Mouse (Mus musculus) liver, embryonic 14.5 days (tissue): Measurements from ENCODE around the gene Sdk2. TPM values are rescaled to one million over a fixed set of nuclear protein-coding genes. Genes with fewer than 3 reads are reported as not detected.

Source experiments
- ATAC-seq: fragments of 200-750 bp; cut with Nextera tagmentation; 2 replicates; pipeline ENCODE4 v1.8.0; 2017; ENCODE audit warnings: moderate number of reproducible peaks, mild to moderate bottlenecking, moderate library complexity; ENCODE audit not compliant: insufficient read depth
- DNase-seq, 3 experiments: peaks; one replicate each; pipeline ENCODE4 v3.0.0-alpha.2; 2012 to 2013; ENCODE audit warnings: low read depth in 3 of 3, low spot score in 3 of 3
- H3K27ac ChIP-seq: fragments of 300-500 bp; sonication (generic); 2 replicates; pipeline ENCODE4 v1.5.1; 2014; ENCODE audit warnings: moderate library complexity, mild to moderate bottlenecking, control low read depth, inconsistent platforms
- H3K27me3 ChIP-seq: fragments of 300-500 bp; sonication (generic); 2 replicates; pipeline ENCODE4 v1.6.1; 2014; ENCODE audit warnings: mild to moderate bottlenecking, low read length, moderate library complexity; ENCODE audit not compliant: control insufficient read depth, insufficient read depth
- H3K36me3 ChIP-seq: fragments of 300-500 bp; sonication (generic); replicated peaks from 2 replicates; pipeline ENCODE4 v1.6.1; 2014; ENCODE audit warnings: low read depth; ENCODE audit not compliant: control insufficient read depth, insufficient read depth
- H3K4me1 ChIP-seq, 2 experiments: fragments of 200-500 bp in 1 of 2; fragments of 300-500 bp in 1 of 2; sonication (generic) in 1 of 2; replicated peaks; 2 replicates each; pipeline ENCODE4 v1.6.1; 2012 to 2014; ENCODE audit warnings: antibody characterized with exemption in 1 of 2, inconsistent platforms in 1 of 2, low read length in 1 of 2; ENCODE audit not compliant: control insufficient read depth in 2 of 2, insufficient read depth in 2 of 2
- H3K4me2 ChIP-seq: fragments of 300-500 bp; sonication (generic); 2 replicates; pipeline ENCODE4 v1.6.1; 2014; ENCODE audit warnings: low read depth, mild to moderate bottlenecking, control low read depth, moderate library complexity
- H3K4me3 ChIP-seq, 2 experiments: fragments of 200-500 bp in 1 of 2; fragments of 300-500 bp in 1 of 2; sonication (generic) in 1 of 2; 2 replicates each; pipeline ENCODE4 v1.5.1; 2012 to 2014; ENCODE audit warnings: low read depth in 2 of 2, low read length in 2 of 2, mild to moderate bottlenecking in 2 of 2, control low read depth in 1 of 2, inconsistent platforms in 1 of 2, moderate library complexity in 1 of 2; ENCODE audit not compliant: insufficient read depth in 1 of 2
- H3K9ac ChIP-seq: fragments of 300-500 bp; sonication (generic); replicated peaks from 2 replicates; pipeline ENCODE4 v1.6.1; 2014; ENCODE audit warnings: mild to moderate bottlenecking, control low read depth, moderate library complexity
- H3K9me3 ChIP-seq: fragments of 300-500 bp; sonication (generic); 2 replicates; pipeline ENCODE4 v1.6.1; 2016; ENCODE audit warnings: low read length, mixed read lengths; ENCODE audit not compliant: control insufficient read depth
- CTCF ChIP-seq: IDR thresholded peaks from 2 replicates; pipeline ENCODE4 v1.5.1; 2016; ENCODE audit warnings: antibody characterized with exemption, low read depth, control low read depth
- EP300 ChIP-seq: IDR thresholded peaks from 2 replicates; pipeline ENCODE4 v1.6.1; 2016; ENCODE audit warnings: antibody characterized with exemption, low read depth
- WGBS: fragments of 180-500 bp; shearing (Covaris S2); extraction: QIAGEN DNeasy Blood & Tissue Kit; methylation state at CpG from one replicate; pipeline ENCODE4 v1.1.7; 2014; ENCODE audit not compliant: insufficient replicate concordance; 5-methylcytosine and 5-hydroxymethylcytosine counted together
- polyA plus RNA-seq, 2 experiments: library from polyadenylated mRNA; depleted of rRNA in 1 of 2; stranded (reverse) in 1 of 2; unstranded in 1 of 2; fragments of >200 nt; fragmentation: Nextera tagmentation in 1 of 2; extraction: Ambion mirVana in 1 of 2; gene quantifications; 2 replicates each; pipeline versions ENCODE4 v1.2.1 to v1.2.3; 2012 to 2014

Gene Sdk2
- polyA plus RNA-seq, 2 experiments = 0.09 to 0.13 TPM

DNA sequence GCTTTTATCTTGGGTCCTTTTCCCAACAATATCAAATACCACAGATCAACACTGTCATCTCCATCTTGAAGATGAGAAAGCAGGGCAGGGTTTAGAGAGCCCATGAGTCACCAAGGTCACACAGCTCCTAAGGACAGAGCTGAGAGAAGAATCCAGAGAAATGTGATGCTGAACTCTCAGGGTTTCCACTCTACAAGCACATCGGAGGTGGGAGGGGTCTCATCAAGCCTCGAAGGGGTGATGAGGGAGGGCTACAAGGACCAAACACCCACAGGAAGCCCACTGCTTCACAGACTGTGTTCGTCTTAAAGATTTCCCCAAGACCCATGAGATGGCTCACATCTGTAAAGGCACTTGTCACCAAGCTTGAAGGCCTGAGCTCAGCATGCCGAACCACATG is 320.9 kb downstream of the Sdk2 start:
- TF ChIP-seq EP300 (no peak), CTCF (no peak)
- WGBS = 71% methylated on average over 4 of the region's 4 CpGs
- peaks cover 6% of the 10 kb centered on the region; the same call in 1 of the 2 replicates for H3K36me3 ChIP-seq
- H3K9ac ChIP-seq = no peak overlapping the region
- H3K4me2 ChIP-seq = no peak overlapping the region
- H3K27me3 ChIP-seq = no peaks in the 10 kb centered on the region
- no peaks in the 10 kb centered on the region for H3K9me3 ChIP-seq
- no peak overlapping the region for H3K27ac ChIP-seq
- DNase-seq = no peak
- peaks cover 26 to 40% of the 10 kb centered on the region in 2 experiments for H3K4me1 ChIP-seq
- no peak overlapping the region for H3K4me3 ChIP-seq
- ATAC-seq = no peak

DNA sequence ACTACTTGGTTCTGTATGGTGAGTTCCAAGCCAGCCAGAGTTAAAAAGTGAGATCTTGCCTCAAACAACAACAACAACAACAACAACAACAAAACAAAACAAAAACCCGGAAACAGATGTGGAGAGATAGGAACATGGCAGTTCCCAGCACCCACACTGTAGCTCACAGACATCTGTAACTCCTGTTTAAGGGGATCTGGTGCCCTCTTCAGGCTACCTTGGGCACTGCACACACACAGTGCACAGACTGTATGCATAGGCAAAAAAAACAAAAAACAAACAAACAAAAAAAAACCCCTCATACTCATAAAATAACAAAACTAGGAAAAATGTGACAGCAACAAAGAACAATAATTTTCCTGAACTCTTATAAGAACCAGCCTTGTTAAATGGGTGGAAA is 323.8 kb downstream of the Sdk2 start:
- peaks cover 13 to 26% of the 10 kb centered on the region in 2 experiments for H3K4me1 ChIP-seq
- ATAC-seq (no peak), DNase-seq (no peak)
- TF ChIP-seq CTCF = peak; percentile 45
- TF ChIP-seq EP300 = no peak
- H3K4me2 ChIP-seq = no peak overlapping the region
- H3K4me3 ChIP-seq = no peak overlapping the region
- no peak overlapping the region for H3K27ac ChIP-seq
- peaks cover 6% of the 10 kb centered on the region; the same call in 1 of the 2 replicates for H3K36me3 ChIP-seq
- WGBS = 75% methylated on average over 1 of the region's 1 CpGs
- no peaks in the 10 kb centered on the region for H3K27me3 ChIP-seq
- no peak overlapping the region for H3K9ac ChIP-seq
- no peaks in the 10 kb centered on the region for H3K9me3 ChIP-seq

DNA sequence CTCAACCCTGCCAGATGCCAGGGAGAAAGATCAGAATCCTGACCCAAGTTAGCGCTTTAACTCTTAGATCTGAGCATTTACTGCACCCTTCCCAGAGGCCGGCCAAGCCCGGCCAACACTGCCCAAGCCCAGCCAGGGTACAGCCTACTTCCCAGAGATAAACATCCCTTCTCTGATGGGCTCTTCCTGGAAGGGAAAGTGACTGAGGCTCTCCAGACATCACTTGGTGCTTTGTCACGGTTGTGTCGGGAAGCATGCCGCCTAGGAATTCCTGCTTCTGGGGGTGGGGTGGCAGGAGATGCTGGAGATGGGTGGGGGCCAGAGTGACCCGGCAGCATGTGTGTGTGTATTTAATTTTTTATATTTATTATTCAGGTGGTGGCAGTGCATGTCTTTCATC is 326.7 kb downstream of the Sdk2 start:
- Histone ChIP-seq H3K27ac (no peak overlapping the region), H3K4me3 (no peak overlapping the region), H3K4me1 (peaks cover 8 to 19% of the 10 kb centered on the region in 2 experiments; a peak in 3 of 4 replicates), H3K4me2 (no peak overlapping the region), H3K9me3 (no peaks in the 10 kb centered on the region), H3K27me3 (no peaks in the 10 kb centered on the region), H3K9ac (no peak overlapping the region), H3K36me3 (peaks cover 6% of the 10 kb centered on the region; the same call in 1 of the 2 replicates)
- WGBS = 67% methylated on average over 7 of the region's 7 CpGs
- TF ChIP-seq EP300 (no peak), CTCF (no peak)
- DNase-seq (no peak), ATAC-seq (no peak)

DNA sequence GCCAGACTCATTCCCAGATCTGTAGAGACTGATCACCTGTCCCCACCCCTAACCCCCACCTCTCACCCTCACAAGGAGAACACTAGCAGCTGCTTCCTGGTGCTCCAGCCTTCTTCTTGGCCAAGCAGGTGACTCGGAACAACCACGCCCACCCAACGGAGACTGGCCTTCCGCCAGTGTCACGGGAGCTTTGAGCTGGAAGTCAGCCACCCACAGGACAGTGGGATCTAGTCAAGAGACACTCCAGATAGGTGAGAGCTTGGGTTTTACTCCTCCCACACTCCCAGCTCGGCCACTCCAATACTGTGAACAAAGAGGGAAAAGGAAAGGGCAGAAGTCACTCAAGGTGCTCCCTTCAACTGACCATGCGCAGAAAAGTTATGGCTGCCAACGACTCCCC is 327.6 kb downstream of the Sdk2 start:
- peaks cover 3% of the 10 kb centered on the region; the same call in 1 of the 2 replicates for H3K36me3 ChIP-seq
- TF ChIP-seq CTCF (no peak), EP300 (no peak)
- WGBS = 83% methylated on average over 8 of the region's 8 CpGs

DNA sequence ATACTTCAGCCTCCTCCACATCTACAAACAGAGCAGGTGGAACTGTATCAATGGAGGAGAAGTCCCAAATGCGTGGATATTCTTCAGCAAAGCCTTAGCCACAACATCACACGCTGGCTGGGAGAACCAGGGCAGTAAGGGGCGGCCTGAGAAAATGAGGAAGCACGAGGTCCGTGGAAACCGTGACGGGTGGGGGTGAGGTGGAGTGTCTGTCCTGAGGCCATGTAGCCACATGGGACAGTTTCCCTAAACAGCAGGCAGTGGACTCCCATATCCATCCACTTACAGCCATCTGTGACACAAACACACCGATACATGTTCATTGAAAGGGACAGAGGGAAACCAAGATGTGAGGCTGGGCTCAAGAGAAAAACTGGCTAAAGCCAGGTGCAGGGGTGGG is 328.9 kb downstream of the Sdk2 start:
- H3K9me3 ChIP-seq = no peaks in the 10 kb centered on the region
- H3K4me1 ChIP-seq = peaks cover 21 to 37% of the 10 kb centered on the region in 2 experiments
- 45% methylated on average over 8 of the region's 8 CpGs for WGBS

More for the DNA sequence above, 327.6 kb downstream of the Sdk2 start:
- DNase-seq = no peak
- H3K27me3 ChIP-seq = no peaks in the 10 kb centered on the region
- ATAC-seq = no peak
- H3K9me3 ChIP-seq = no peaks in the 10 kb centered on the region
- H3K27ac ChIP-seq = no peak overlapping the region
- H3K4me3 ChIP-seq = no peak overlapping the region
- peaks cover 13 to 25% of the 10 kb centered on the region in 2 experiments; a peak in 3 of 4 replicates for H3K4me1 ChIP-seq
- no peak overlapping the region for H3K4me2 ChIP-seq
- no peak overlapping the region for H3K9ac ChIP-seq

More for the DNA sequence above, 328.9 kb downstream of the Sdk2 start:
- DNase-seq = no peak
- Histone ChIP-seq H3K27ac (no peak overlapping the region), H3K4me3 (no peak overlapping the region), H3K9ac (no peak overlapping the region), H3K4me2 (no peak overlapping the region), H3K36me3 (peaks cover 3% of the 10 kb centered on the region; the same call in 1 of the 2 replicates), H3K27me3 (no peaks in the 10 kb centered on the region)
- TF ChIP-seq EP300 (no peak), CTCF (no peak)
- ATAC-seq = no peak
